Comparison of ENCODE assay signal across 14 mouse cellular contexts in the genomic region with DNA sequence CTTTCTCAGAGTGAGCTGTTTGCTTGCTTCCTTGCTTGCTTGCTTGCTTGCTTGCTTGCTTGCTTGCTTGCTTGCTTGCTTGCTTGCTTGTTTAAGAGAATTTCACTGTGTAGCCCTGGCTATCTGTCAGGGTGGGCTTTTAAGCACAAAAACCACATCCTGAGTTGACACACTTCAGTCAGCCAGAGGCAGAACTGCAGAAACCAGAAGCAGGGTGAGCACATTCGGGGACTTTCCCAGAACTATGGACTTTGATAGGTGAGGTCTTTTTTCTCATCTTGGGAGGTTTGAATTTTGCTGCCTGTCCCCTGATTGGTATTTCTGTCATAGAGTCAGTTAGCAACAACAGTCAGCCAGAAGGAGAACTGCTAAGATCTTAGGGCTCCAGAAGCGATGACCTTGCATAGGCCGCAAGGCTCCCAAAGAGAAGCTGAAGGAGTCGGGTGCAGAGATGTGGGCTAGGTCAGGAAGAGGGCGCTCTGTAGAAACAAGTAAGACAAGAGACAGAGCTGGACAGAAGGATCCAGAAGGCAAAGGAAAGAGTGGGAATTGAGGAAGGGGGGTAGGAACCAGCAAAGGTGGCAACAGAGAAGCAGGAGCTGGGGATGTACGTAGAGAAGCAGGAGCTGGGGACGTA. TPM values are rescaled to one million over a fixed set of nuclear protein-coding genes. Genes with fewer than 3 reads are reported as not detected.
DNase-seq lines count a peak whose midpoint lies in the region; ATAC-seq and TF ChIP-seq lines count a peak whose summit lies in the region.
"Had no signal": no experiment of that assay in that cellular context is flagged by ENCODE, and none has a peak within 500 bp of the region (broad histone marks: within the 10 kb centered on the region; RNA-seq: fewer than 3 reads in every experiment).

No protein-coding gene starts in this region.

- peaks cover 14% of the 10 kb centered on the region; the same call in 1 of the 2 replicates for H3K36me3 ChIP-seq in kidney, embryonic 16.5 days (ENCODE audit: insufficient read depth, low read length)
- peaks cover 37 to 61% of the 10 kb centered on the region in 2 experiments for H3K36me3 ChIP-seq in CH12.LX (replicated peaks in 1 of 2; ENCODE audit: control insufficient read depth in 1 of 2, insufficient read depth in 1 of 2, low read length in 1 of 2)
- peaks cover 10% of the 10 kb centered on the region; the same call in 1 of the 2 replicates for H3K36me3 ChIP-seq in liver, embryonic 11.5 days (ENCODE audit: control insufficient read depth, insufficient read depth, low read length)
- peaks cover 5% of the 10 kb centered on the region; the same call in 1 of the 2 replicates for H3K36me3 ChIP-seq in midbrain, embryonic 15.5 days (replicated peaks)
- no peaks in the 10 kb centered on the region for H3K36me3 ChIP-seq in midbrain, embryonic 11.5 days (ENCODE audit: control insufficient read depth, insufficient read depth, low read length)

- no peak overlapping the region for H3K27ac ChIP-seq in kidney, embryonic 16.5 days (ENCODE audit: low read length)
- peak overlapping the region; percentile 94 for H3K27ac ChIP-seq in CH12.LX (ENCODE audit: insufficient read depth, low read depth)
- H3K27ac ChIP-seq in liver, embryonic 11.5 days (ENCODE audit: low read depth, low read length): peak overlapping the region; percentile 98
- no peak overlapping the region for H3K27ac ChIP-seq in midbrain, embryonic 15.5 days
- H3K27ac ChIP-seq in midbrain, embryonic 11.5 days (ENCODE audit: low read depth, low read length): no peak overlapping the region
- H3K27ac ChIP-seq: embryonic facial prominence, embryonic 12.5 days; hindbrain, embryonic 10.5 days; kidney, postnatal 0 days; limb, embryonic 12.5 days had no signal

- H3K9me3 ChIP-seq in kidney, embryonic 16.5 days (ENCODE audit: low read length): no peaks in the 10 kb centered on the region
- H3K9me3 ChIP-seq in CH12.LX (replicated peaks; ENCODE audit: low read length): no peaks in the 10 kb centered on the region
- H3K9me3 ChIP-seq in liver, embryonic 11.5 days (ENCODE audit: control insufficient read depth, low read length): no peaks in the 10 kb centered on the region
- H3K9me3 ChIP-seq in midbrain, embryonic 15.5 days: no peaks in the 10 kb centered on the region
- no peaks in the 10 kb centered on the region for H3K9me3 ChIP-seq in midbrain, embryonic 11.5 days (ENCODE audit: control insufficient read depth, low read length)
- H3K9me3 ChIP-seq: embryonic facial prominence, embryonic 12.5 days; hindbrain, embryonic 10.5 days; limb, embryonic 12.5 days had no signal

- H3K79me2 ChIP-seq in CH12.LX (replicated peaks; ENCODE audit: control insufficient read depth, extremely low read depth, insufficient read depth, poor library complexity, severe bottlenecking): peaks cover 11% of the 10 kb centered on the region

- peak; percentile 44 for TF ChIP-seq POLR2A in CH12.LX (IDR thresholded peaks at IDR 0.05; ENCODE audit: low read depth, low read length)

- DNase-seq in kidney, adult 18-20 months: peak; percentile 13
- DNase-seq in CH12.LX (ENCODE audit: extremely low read depth): peak; percentile 85
- DNase-seq in liver, embryonic 11.5 days (ENCODE audit: low spot score): no peak
- DNase-seq in thymus, postnatal 0 days (ENCODE audit: low spot score): peak; percentile 78
- DNase-seq in yolk sac, embryonic 10.5 days (ENCODE audit: low spot score): no peak
- DNase-seq in midbrain, embryonic 11.5 days (ENCODE audit: low spot score, missing footprints): no peak
- DNase-seq: adrenal gland, adult 2 months; cerebellum, adult 11 months had no signal

- in situ Hi-C loops in CH12.LX (cut with MboI; ENCODE audit: low pct_ligation_motif_present, low pct_unique_long_range_greater_than_20kb, low sequenced_read_pairs): no loop called here

- no peaks in the 10 kb centered on the region for H3K27me3 ChIP-seq in kidney, embryonic 16.5 days (ENCODE audit: insufficient read depth, low read length)
- no peaks in the 10 kb centered on the region for H3K27me3 ChIP-seq in CH12.LX (replicated peaks)
- H3K27me3 ChIP-seq in liver, embryonic 11.5 days (replicated peaks; ENCODE audit: control insufficient read depth, insufficient read depth, low read length): no peaks in the 10 kb centered on the region
- no peaks in the 10 kb centered on the region for H3K27me3 ChIP-seq in midbrain, embryonic 15.5 days (replicated peaks)
- no peaks in the 10 kb centered on the region for H3K27me3 ChIP-seq in midbrain, embryonic 11.5 days (ENCODE audit: control insufficient read depth, insufficient read depth, low read length)
- H3K27me3 ChIP-seq: embryonic facial prominence, embryonic 12.5 days; limb, embryonic 12.5 days had no signal

- no peak for TF ChIP-seq EP300 in CH12.LX (IDR thresholded peaks at IDR 0.05; ENCODE audit: low read length)

- ATAC-seq in kidney, embryonic 16.5 days (ENCODE audit: low FRiP score, low TSS enrichment): no peak
- ATAC-seq in liver, embryonic 11.5 days (replicated peaks; ENCODE audit: low FRiP score): no peak
- ATAC-seq in midbrain, embryonic 15.5 days (replicated peaks): no peak
- no peak for ATAC-seq in midbrain, embryonic 11.5 days (ENCODE audit: low FRiP score)

- 89% methylated on average over 7 of the region's 7 CpGs for WGBS in kidney, embryonic 16.5 days
- 64% methylated on average over 7 of the region's 7 CpGs for WGBS in liver, embryonic 11.5 days
- 87% methylated on average over 7 of the region's 7 CpGs for WGBS in midbrain, embryonic 15.5 days
- 94% methylated on average over 7 of the region's 7 CpGs for WGBS in midbrain, embryonic 11.5 days

- peak in 1 of 2 experiments; percentile 19; a peak in 1 of 4 replicates for TF ChIP-seq CTCF in CH12.LX (conservative IDR thresholded peaks at IDR 0.05 in 1 of 2, IDR thresholded peaks at IDR 0.05 in 1 of 2; ENCODE audit: low read depth in 2 of 2, low read length in 2 of 2)

- H3K4me2 ChIP-seq in kidney, embryonic 16.5 days (replicated peaks; ENCODE audit: low read depth, low read length): no peak overlapping the region
- peak overlapping the region; percentile 93 for H3K4me2 ChIP-seq in CH12.LX (ENCODE audit: insufficient read depth, low read depth, poor library complexity, severe bottlenecking)
- peak overlapping the region; percentile 88 for H3K4me2 ChIP-seq in liver, embryonic 11.5 days
- no peak overlapping the region for H3K4me2 ChIP-seq in midbrain, embryonic 15.5 days
- H3K4me2 ChIP-seq in midbrain, embryonic 11.5 days: no peak overlapping the region
- H3K4me2 ChIP-seq: embryonic facial prominence, embryonic 12.5 days had no signal

- no peak overlapping the region for H3K9ac ChIP-seq in kidney, embryonic 16.5 days (replicated peaks; ENCODE audit: low read length)
- H3K9ac ChIP-seq in CH12.LX (ENCODE audit: insufficient read depth, low read depth): peak overlapping the region; percentile 85
- peak overlapping the region; percentile 89 for H3K9ac ChIP-seq in liver, embryonic 11.5 days (ENCODE audit: low read depth, low read length)
- H3K9ac ChIP-seq in midbrain, embryonic 15.5 days: no peak overlapping the region
- H3K9ac ChIP-seq in midbrain, embryonic 11.5 days (ENCODE audit: low read length): no peak overlapping the region
- H3K9ac ChIP-seq: embryonic facial prominence, embryonic 12.5 days; limb, embryonic 12.5 days had no signal

- TF ChIP-seq RAD21 in CH12.LX (IDR thresholded peaks at IDR 0.05; ENCODE audit: low read depth, low read length): no peak; the same call in 1 of the 2 replicates

- H3K4me1 ChIP-seq in kidney, embryonic 16.5 days (ENCODE audit: insufficient read depth, low read length): peaks cover 9% of the 10 kb centered on the region
- peaks cover 27 to 66% of the 10 kb centered on the region in 2 experiments for H3K4me1 ChIP-seq in CH12.LX (ENCODE audit: control insufficient read depth in 1 of 2, insufficient read depth in 2 of 2)
- peaks cover 56% of the 10 kb centered on the region for H3K4me1 ChIP-seq in liver, embryonic 11.5 days (replicated peaks; ENCODE audit: control insufficient read depth, insufficient read depth, low read length)
- H3K4me1 ChIP-seq in midbrain, embryonic 15.5 days: peaks cover 22% of the 10 kb centered on the region
- H3K4me1 ChIP-seq in midbrain, embryonic 11.5 days (ENCODE audit: control insufficient read depth, insufficient read depth, low read length): peaks cover 3% of the 10 kb centered on the region

- dilution Hi-C loops in CH12.LX (cut with MboI; ENCODE audit: extremely low pct_ligation_motif_present, extremely low pct_unique_long_range_greater_than_20kb, low sequenced_read_pairs): no loop called here

- no peak overlapping the region for H3K4me3 ChIP-seq in kidney, embryonic 16.5 days (ENCODE audit: low read length)
- peak overlapping the region in 2 of 3 experiments; percentile 34 to 71 for H3K4me3 ChIP-seq in CH12.LX (replicated peaks in 1 of 3; ENCODE audit: low read depth in 2 of 3, low read length in 2 of 3, poor library complexity in 1 of 3)
- peak overlapping the region; percentile 72 for H3K4me3 ChIP-seq in liver, embryonic 11.5 days (ENCODE audit: low read depth, low read length)
- H3K4me3 ChIP-seq in midbrain, embryonic 15.5 days: no peak overlapping the region
- H3K4me3 ChIP-seq in midbrain, embryonic 11.5 days (ENCODE audit: low read depth, low read length): no peak overlapping the region
- H3K4me3 ChIP-seq: embryonic facial prominence, embryonic 12.5 days had no signal

RNA-seq across cellular contexts. Expression of a gene that starts 15.2 kb away (rescaled TPM):
- polyA plus RNA-seq in kidney, embryonic 16.5 days (2015; fragmentation: Nextera tagmentation; extraction: Ambion mirVana): 51.2 and 56.6 TPM in 2 replicates
- total RNA-seq in CH12.LX (2012; rRNA removed): 24.0 and 27.0 TPM in 2 replicates
- total RNA-seq in CH12.LX (2014; rRNA removed): 20.7 and 22.1 TPM in 2 replicates
- 24.5 and 28.0 TPM in 2 replicates for polyA plus RNA-seq in CH12.LX (2012; ENCODE audit: insufficient read length, low read depth)
- 29.0 and 30.8 TPM in 2 replicates for polyA plus RNA-seq in liver, embryonic 11.5 days (2014; fragmentation: Nextera tagmentation; extraction: Ambion mirVana)
- polyA plus RNA-seq in thymus, postnatal 0 days (2015; fragmentation: Nextera tagmentation; extraction: Ambion mirVana): 60.4 and 61.6 TPM in 2 replicates
- polyA plus RNA-seq in midbrain, embryonic 15.5 days (2015; fragmentation: Nextera tagmentation; extraction: Ambion mirVana): 96.0 and 108 TPM in 2 replicates
- polyA plus RNA-seq in midbrain, embryonic 11.5 days (2014; fragmentation: Nextera tagmentation; extraction: Ambion mirVana): 59.5 and 63.2 TPM in 2 replicates

RNA-seq across cellular contexts. Expression of a gene that starts 15.3 kb away (rescaled TPM):
- 49.7 and 51.6 TPM in 2 replicates for polyA plus RNA-seq in kidney, embryonic 16.5 days (2015; fragmentation: Nextera tagmentation; extraction: Ambion mirVana)
- total RNA-seq in CH12.LX (2012; rRNA removed) (38.7 and 40.0 TPM in 2 replicates), CH12.LX (2014; rRNA removed) (38.3 and 40.8 TPM in 2 replicates)
- polyA plus RNA-seq in CH12.LX (2012; ENCODE audit: insufficient read length, low read depth): 42.3 and 52.8 TPM in 2 replicates
- 49.3 and 51.1 TPM in 2 replicates for polyA plus RNA-seq in liver, embryonic 11.5 days (2014; fragmentation: Nextera tagmentation; extraction: Ambion mirVana)
- polyA plus RNA-seq in thymus, postnatal 0 days (2015; fragmentation: Nextera tagmentation; extraction: Ambion mirVana): 73.5 and 74.0 TPM in 2 replicates
- polyA plus RNA-seq in midbrain, embryonic 15.5 days (2015; fragmentation: Nextera tagmentation; extraction: Ambion mirVana): 62.7 and 62.9 TPM in 2 replicates
- polyA plus RNA-seq in midbrain, embryonic 11.5 days (2014; fragmentation: Nextera tagmentation; extraction: Ambion mirVana): 62.5 and 64.3 TPM in 2 replicates

RNA-seq across cellular contexts. Expression of a gene that starts 31.5 kb away (rescaled TPM):
- polyA plus RNA-seq in kidney, embryonic 16.5 days (2015; fragmentation: Nextera tagmentation; extraction: Ambion mirVana): 2.0 and 2.3 TPM in 2 replicates
- 0.08 and 0.21 TPM in 2 replicates for total RNA-seq in CH12.LX (2012; rRNA removed)
- not detected in 2 replicates for total RNA-seq in CH12.LX (2014; rRNA removed)
- polyA plus RNA-seq in CH12.LX (2012; ENCODE audit: insufficient read length, low read depth): 0.19 and 0.25 TPM in 2 replicates
- 0.60 and 0.83 TPM in 2 replicates for polyA plus RNA-seq in liver, embryonic 11.5 days (2014; fragmentation: Nextera tagmentation; extraction: Ambion mirVana)
- polyA plus RNA-seq in thymus, postnatal 0 days (2015; fragmentation: Nextera tagmentation; extraction: Ambion mirVana): 28.9 and 32.5 TPM in 2 replicates
- polyA plus RNA-seq in midbrain, embryonic 15.5 days (2015; fragmentation: Nextera tagmentation; extraction: Ambion mirVana): 26.8 and 30.3 TPM in 2 replicates
- polyA plus RNA-seq in midbrain, embryonic 11.5 days (2014; fragmentation: Nextera tagmentation; extraction: Ambion mirVana): 1.3 and 1.4 TPM in 2 replicates

RNA-seq across cellular contexts. Expression of a gene that starts 36.5 kb away (rescaled TPM):
- polyA plus RNA-seq in kidney, embryonic 16.5 days (2015; fragmentation: Nextera tagmentation; extraction: Ambion mirVana): 10.4 and 10.9 TPM in 2 replicates
- total RNA-seq in CH12.LX (2012; rRNA removed) (11.4 and 12.0 TPM in 2 replicates), CH12.LX (2014; rRNA removed) (14.3 and 14.7 TPM in 2 replicates)
- polyA plus RNA-seq in CH12.LX (2012; ENCODE audit: insufficient read length, low read depth): 14.6 and 17.2 TPM in 2 replicates
- 11.5 and 11.7 TPM in 2 replicates for polyA plus RNA-seq in liver, embryonic 11.5 days (2014; fragmentation: Nextera tagmentation; extraction: Ambion mirVana)
- 12.4 and 13.9 TPM in 2 replicates for polyA plus RNA-seq in thymus, postnatal 0 days (2015; fragmentation: Nextera tagmentation; extraction: Ambion mirVana)
- 17.1 TPM in 2 replicates for polyA plus RNA-seq in midbrain, embryonic 15.5 days (2015; fragmentation: Nextera tagmentation; extraction: Ambion mirVana)
- 4.2 and 6.4 TPM in 2 replicates for polyA plus RNA-seq in midbrain, embryonic 11.5 days (2014; fragmentation: Nextera tagmentation; extraction: Ambion mirVana)

RNA-seq across cellular contexts. Expression of a gene that starts 40.4 kb away (rescaled TPM):
- 34.4 and 35.6 TPM in 2 replicates for polyA plus RNA-seq in kidney, embryonic 16.5 days (2015; fragmentation: Nextera tagmentation; extraction: Ambion mirVana)
- total RNA-seq in CH12.LX (2012; rRNA removed): 18.7 and 22.3 TPM in 2 replicates
- total RNA-seq in CH12.LX (2014; rRNA removed): 24.7 and 25.4 TPM in 2 replicates
- polyA plus RNA-seq in CH12.LX (2012; ENCODE audit: insufficient read length, low read depth): 24.9 and 25.1 TPM in 2 replicates
- polyA plus RNA-seq in liver, embryonic 11.5 days (2014; fragmentation: Nextera tagmentation; extraction: Ambion mirVana): 42.5 and 47.8 TPM in 2 replicates
- 34.4 and 34.5 TPM in 2 replicates for polyA plus RNA-seq in thymus, postnatal 0 days (2015; fragmentation: Nextera tagmentation; extraction: Ambion mirVana)
- 34.4 and 35.7 TPM in 2 replicates for polyA plus RNA-seq in midbrain, embryonic 15.5 days (2015; fragmentation: Nextera tagmentation; extraction: Ambion mirVana)
- polyA plus RNA-seq in midbrain, embryonic 11.5 days (2014; fragmentation: Nextera tagmentation; extraction: Ambion mirVana): 34.4 TPM in 2 replicates

Comparison
In these comparisons a context has a peak if more than half of its experiments do, and no peak if none do; other contexts are left out.
1. DNase-seq: peak in kidney, adult 18-20 months (single experiment), CH12.LX (single experiment) and thymus, postnatal 0 days (single experiment); none in liver, embryonic 11.5 days (single experiment), yolk sac, embryonic 10.5 days (single experiment) and midbrain, embryonic 11.5 days (single experiment).
2. H3K27ac ChIP-seq: peak in CH12.LX (single experiment) and liver, embryonic 11.5 days (single experiment); none in kidney, embryonic 16.5 days (single experiment), midbrain, embryonic 15.5 days (single experiment) and midbrain, embryonic 11.5 days (single experiment).
3. H3K4me2 ChIP-seq: peak in CH12.LX (single experiment) and liver, embryonic 11.5 days (single experiment); none in kidney, embryonic 16.5 days (single experiment), midbrain, embryonic 15.5 days (single experiment) and midbrain, embryonic 11.5 days (single experiment).
4. H3K4me3 ChIP-seq: peak in CH12.LX (2 of 3) and liver, embryonic 11.5 days (single experiment); none in kidney, embryonic 16.5 days (single experiment), midbrain, embryonic 15.5 days (single experiment) and midbrain, embryonic 11.5 days (single experiment).
5. H3K9ac ChIP-seq: peak in CH12.LX (single experiment) and liver, embryonic 11.5 days (single experiment); none in kidney, embryonic 16.5 days (single experiment), midbrain, embryonic 15.5 days (single experiment) and midbrain, embryonic 11.5 days (single experiment).